Mouse (Mus musculus): ENCODE results near the gene Syne2.

DNA sequence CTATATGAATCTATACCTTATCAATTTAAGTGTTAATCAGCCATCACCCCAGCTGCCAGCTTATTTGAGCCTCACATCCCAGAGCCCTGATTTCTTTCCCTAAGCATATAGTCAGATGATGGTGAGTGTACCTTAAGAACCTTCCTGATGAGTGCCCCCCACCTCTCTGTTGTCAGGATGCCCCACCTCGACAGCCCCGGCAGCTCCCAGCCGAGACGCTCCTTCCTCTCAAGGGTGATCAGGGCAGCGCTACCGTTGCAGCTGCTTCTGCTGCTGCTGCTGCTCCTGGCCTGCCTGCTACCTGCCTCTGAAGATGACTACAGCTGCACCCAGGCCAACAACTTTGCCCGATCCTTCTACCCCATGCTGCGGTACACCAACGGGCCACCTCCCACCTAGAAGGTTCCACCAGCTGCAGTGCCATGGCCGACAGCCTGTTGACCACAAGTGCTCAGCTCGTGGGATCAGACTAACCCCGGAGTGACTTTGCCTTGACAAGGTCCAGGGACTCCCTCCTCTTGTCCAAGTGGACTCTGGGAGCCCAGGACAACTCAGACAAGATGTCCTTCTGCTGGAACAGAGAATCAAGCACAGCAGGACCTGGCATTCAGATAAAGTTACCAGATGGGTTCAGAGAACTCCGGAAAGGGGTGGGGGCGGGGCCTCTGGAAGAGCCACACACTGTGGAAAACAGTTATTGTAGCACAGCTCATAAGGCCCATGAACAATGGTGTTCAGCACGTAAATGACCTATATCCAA, 291.9 kb downstream of the Syne2 start:
- TF ChIP-seq CTCF (conservative IDR thresholded peaks at IDR 0.05; ENCODE audit: low read length) (no peak), POU5F1 (IDR thresholded peaks at IDR 0.05; ENCODE audit: borderline replicate concordance, low read length) (no peak), NANOG (IDR thresholded peaks at IDR 0.05; ENCODE audit: borderline replicate concordance, low read length) (no peak)

All from E14TG2a.4 (cell line).